Mouse (Mus musculus): ENCODE measurements around the gene Fam19a2.
A peak's percentile ranks its signal among the peaks of the same experiment; 100 is the strongest.

The Fam19a2 gene

DNA sequence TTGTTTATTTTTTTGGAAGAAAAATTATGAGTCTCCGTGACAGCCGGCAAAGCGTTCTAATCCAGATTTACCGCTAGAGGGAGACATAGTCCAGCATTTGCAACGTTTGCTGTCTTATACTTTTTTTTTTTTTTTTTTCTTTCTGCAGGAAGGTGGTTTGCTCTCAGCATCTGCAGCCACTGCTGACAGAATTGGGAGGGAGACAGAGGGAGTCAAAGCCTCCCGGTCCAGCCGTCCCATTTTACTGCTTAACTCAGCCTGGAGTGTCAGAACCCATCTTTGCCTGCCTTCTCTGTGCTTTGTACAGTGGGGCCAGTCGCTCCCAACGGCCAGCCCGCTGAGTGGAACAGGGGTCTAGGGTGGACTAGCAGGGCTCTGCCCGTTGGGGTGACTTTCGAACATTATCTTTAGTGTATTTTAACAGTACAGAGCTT lies at the start of gene Fam19a2:
Fam19a2 (plus strand) TSS at position 121 of the 434 bp plus-strand sequence.
- DNase-seq (ENCODE audit: low read depth, low spot score), result peak; percentile 87

- no peak for DNase-seq (ENCODE audit: low read depth, low spot score)
These were observed 41.0 kb upstream of the Fam19a2 start for GRCm38 (mm10) chr10:123222785-123223184.

- DNase-seq (ENCODE audit: low read depth, low spot score), result no peak
These were observed 34.4 kb upstream of the Fam19a2 start for GRCm38 (mm10) chr10:123229420-123229819.

DNA sequence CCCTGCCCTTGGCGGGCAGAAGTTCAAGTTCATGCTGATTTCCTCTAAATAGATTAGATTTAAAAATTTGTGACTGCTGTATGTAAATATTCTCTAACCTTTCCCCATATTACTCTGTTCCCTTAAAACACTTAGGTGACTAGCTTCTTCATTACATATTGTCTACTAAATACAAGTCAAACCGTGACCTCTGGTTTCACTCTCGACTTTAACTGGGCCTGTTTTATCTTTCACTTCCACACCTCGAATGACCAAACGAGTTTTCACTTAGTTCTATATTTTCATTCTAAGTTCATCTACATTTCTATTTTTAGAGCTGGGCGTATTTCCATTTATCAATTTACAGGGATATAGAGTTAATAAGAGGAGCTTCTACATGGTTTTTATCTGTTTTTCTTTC lies 15.7 kb upstream of the Fam19a2 start:
- no peak for DNase-seq (ENCODE audit: low read depth, low spot score)

DNA sequence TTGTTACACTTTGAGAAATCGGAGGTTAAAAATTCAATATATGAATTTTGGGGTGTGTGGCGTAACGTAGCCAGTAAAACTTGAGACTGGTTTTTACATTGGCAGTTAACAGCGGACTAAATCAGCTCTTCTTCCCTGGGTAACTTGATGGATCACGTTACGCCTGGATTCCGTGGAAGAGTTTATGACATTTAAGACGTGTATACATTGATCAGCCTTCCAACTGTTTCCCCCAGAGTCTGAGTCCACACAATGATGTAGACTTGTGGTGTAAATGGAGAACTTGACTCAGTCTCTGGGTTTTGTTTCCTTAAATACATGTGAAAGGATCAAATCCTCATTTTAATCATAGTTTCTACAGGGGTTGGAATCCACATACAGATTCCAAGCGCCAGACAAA lies 11.9 kb upstream of the Fam19a2 start:
- DNase-seq (ENCODE audit: low read depth, low spot score), result peak; percentile 24

- no peak for DNase-seq (ENCODE audit: low read depth, low spot score)
These were observed 9.5 kb upstream of the Fam19a2 start for GRCm38 (mm10) chr10:123254299-123254698.

DNA sequence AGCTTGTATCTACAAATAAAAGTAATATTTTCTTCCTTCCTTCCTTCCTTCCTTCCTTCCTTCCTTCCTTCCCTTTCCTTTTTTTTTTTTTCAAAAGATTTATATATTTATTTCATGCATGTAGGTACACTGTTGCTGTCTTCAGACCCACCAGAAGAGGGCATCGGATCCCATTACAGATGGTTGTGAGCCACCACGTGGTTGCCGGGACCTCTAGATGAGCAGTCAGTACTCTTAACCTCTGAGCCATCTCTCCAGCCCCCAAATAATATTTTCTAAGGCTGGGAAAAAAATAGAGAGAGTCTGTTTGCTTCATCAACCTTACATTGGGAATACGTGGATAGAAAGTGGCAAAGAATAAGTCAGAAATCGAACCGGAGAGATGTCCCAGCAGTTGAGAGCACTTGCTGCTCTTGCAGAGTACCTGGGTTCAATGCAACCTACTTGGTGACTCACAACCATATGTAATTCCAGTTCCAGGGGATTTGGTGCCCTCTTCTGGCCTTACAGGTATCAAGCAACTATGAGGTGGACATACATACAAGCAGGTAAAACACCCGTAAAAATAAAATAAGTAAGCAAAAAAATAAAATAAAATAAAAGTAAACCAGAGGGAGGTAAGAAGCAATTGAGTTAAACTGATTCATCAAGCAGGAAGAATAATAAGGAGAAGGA lies 8.0 kb upstream of the Fam19a2 start:
- DNase-seq (ENCODE audit: low read depth, low spot score), result no peak

GRCm38 (mm10) chr10:123264461-123265191 lies 830 bp downstream of the Fam19a2 start:
- peak; percentile 55 for DNase-seq (ENCODE audit: low read depth, low spot score)

DNA sequence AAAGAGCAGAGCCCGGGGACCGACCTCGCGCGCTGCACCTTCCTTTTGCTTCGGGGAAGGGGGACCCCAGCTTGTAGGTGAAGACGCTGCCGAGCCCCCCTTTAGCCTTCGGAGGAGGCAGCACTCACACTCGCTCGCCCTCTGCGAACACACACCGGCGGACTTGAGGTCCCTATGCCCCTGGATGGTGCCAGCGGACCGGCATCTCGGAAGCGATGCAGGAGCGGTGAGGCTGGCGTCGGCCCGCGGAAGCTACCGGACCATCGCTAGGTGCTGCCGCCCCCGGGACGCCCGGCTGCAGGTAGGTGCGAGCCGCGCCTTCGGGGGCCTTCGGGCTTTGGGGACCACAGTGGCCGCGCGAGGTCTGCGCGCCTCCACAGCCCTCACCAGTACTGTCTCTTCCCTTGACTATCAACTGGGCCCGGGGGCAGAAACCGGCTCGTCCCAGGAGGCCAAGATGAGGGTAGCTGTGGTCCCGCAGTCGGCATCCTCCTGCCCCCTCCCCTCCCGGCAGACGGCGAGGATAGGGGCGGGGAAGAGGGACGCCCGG lies 1.5 kb downstream of the Fam19a2 start:
- no peak for DNase-seq (ENCODE audit: low read depth, low spot score)

- DNase-seq (ENCODE audit: low read depth, low spot score), result no peak
These were observed 4.8 kb downstream of the Fam19a2 start for GRCm38 (mm10) chr10:123268568-123268967.

DNA sequence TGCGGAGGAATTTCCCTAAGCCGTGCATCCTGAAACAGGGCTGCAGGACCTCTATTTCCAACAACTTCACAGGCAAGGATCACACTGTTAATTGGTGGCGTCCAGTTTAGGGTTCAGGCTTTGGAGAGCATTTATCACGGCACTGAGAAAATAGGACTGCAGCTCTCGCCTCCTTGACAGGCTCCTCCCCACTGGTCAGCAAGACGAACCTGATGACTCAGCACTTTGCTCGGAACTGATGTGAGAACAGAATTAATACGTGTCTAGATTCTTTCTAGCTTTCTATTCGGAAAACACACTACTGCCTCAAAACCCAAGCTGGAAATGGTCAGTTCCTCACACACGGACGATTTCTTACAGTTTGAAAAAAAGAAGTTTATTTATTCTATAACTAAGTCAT lies 10.8 kb downstream of the Fam19a2 start:
- DNase-seq (ENCODE audit: low read depth, low spot score), result peak; percentile 34

GRCm38 (mm10) chr10:123307300-123307699 lies 43.5 kb downstream of the Fam19a2 start:
- DNase-seq (ENCODE audit: low read depth, low spot score), result no peak

DNA sequence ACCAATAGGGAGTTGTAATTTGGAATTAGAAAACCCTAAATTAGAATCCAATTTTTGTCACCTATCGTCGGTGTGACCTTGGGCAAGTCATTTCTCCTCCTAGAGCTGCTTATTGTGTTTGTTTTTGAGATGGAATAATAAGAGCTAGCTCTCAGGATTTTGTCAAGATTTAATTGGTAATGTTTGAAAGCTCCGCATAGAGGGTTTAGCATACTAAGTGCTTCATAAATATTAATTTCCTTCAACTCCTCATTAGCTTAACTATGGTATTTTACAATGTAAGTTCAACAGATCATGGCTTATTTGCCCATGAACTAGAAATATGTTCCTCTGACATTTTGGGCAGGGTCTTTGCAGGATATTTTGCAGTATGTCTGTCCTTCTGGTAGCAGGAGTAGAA lies 62.5 kb downstream of the Fam19a2 start:
- no peak for DNase-seq (ENCODE audit: low read depth, low spot score)

DNA sequence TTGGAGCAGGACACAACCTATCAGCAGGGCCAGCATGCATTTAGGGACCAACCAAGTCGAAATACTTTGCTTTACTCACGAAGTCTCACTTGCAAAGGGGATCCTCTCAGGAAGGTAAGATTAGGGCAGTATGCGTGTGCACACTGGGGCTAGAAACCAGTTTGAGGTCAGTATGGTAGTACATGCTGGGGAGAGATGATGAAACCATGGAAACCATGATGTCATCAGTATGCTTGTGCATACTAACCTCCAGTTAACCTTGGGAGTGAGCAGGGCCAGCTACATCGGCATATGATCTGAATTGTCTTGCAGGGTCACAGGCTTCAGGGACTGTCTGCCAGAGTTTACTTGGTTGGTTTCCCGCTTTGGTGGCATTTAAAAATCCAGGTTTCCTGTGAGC lies 77.5 kb downstream of the Fam19a2 start:
- no peak for DNase-seq (ENCODE audit: low read depth, low spot score)

DNA sequence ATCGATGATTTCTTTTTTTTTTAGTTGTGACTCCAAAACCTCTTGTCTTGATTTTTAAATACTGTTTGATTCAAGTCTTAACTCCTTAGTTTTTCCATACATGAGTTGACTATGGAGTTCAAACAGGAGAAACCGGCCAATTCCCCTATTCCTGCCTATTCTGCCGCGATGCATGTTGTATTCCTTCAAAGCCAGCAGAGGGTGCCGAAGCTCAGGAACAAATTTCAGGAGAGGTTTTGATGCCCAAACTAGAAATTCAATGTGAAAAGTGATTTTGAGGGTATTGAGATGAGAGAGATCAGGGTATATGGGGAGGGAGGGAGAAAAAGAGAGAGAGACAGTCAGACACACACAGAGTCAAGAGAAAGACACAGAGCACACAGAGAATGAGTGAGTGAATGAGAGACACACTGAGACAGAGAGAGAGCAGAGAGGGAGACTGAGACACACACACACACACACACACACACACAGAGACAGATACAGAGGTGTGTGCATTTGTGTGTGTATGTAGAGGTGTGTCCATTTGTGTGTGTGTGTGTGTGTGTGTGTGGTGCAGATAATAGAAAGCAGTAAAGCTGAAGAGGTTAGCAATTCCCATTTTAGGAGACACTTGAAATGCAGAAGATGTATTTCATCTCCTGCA lies 78.9 kb downstream of the Fam19a2 start:
- DNase-seq (ENCODE audit: low read depth, low spot score), result peak; percentile 41

- DNase-seq (ENCODE audit: low read depth, low spot score), result no peak
These were observed 82.5 kb downstream of the Fam19a2 start for GRCm38 (mm10) chr10:123346301-123346700.

- DNase-seq (ENCODE audit: low read depth, low spot score), result no peak
These were observed 89.9 kb downstream of the Fam19a2 start for GRCm38 (mm10) chr10:123353667-123354066.

GRCm38 (mm10) chr10:123357010-123357409 lies 93.2 kb downstream of the Fam19a2 start:
- DNase-seq (ENCODE audit: low read depth, low spot score), result no peak

DNA sequence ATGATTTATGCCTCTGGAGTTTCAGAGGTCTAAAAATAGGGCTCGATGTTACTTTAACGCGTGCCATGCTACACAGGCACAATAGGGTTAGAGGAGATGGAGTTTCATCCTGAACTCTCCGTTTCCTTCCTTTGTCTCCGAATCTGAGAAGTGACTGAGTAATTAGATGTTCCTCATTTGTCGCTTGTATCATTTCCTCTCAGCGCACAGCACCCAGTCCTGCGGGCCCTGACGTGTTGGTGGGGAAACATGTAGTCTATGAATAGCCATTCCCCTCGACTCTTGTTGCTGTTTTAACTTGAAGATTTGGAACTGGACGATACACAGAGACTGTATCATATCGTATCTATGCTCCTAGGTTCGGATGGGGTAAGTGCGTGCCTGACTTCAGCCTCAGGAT lies 96.7 kb downstream of the Fam19a2 start:
- peak; percentile 28 for DNase-seq (ENCODE audit: low read depth, low spot score)

DNA sequence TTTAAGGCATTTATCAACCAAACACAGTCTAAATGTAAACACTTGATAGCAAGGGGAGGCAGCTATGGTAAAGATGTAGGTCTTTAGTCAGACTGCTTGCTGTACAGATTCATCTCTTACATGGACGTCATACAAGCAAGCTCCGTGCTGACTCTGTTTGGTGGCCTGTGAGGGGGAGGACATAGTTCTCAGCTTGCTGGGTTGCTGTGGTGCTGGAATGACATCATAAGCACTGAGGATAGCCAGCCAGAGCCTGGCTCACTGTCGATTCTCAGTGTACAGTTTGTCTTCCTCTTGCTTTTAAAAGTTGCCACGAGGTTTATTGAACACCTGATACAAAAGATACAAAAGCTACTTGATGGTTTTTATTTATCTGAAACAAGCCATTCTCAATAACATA lies 100.8 kb downstream of the Fam19a2 start:
- DNase-seq (ENCODE audit: low read depth, low spot score), result no peak

DNA sequence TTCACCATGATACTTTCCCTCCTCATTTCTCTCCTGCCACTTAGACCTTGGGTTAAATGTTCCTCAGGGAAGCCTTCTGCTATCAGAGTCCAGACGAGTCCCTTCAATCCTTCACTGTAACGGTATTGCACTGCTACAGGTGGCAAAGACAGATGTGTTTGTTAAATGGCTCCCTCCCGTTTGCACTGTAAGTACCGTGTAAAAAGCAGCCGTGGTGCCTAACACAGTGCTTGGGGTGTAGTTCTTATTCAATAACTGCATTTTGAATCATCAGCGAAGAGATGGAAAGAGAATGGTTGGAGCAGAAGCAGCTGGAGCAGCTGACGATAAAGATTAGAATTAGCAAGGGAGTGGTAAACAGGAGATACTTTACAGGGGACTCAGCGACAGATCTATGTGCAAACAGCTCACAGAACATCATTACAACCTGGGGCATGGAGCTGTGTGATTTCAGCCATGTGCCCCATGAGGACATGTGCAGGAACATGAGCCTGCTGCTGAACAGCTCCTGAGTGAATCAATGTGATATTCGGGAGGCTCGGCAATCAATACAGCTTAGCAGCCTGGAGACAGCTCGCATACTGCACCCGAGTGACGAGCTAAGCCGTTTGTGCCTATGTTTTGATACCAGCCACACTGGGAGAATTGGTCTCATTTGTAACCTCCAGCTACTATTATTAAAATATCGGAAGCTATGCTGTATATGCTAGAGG lies 103.5 kb downstream of the Fam19a2 start:
- no peak for DNase-seq (ENCODE audit: low read depth, low spot score)

DNA sequence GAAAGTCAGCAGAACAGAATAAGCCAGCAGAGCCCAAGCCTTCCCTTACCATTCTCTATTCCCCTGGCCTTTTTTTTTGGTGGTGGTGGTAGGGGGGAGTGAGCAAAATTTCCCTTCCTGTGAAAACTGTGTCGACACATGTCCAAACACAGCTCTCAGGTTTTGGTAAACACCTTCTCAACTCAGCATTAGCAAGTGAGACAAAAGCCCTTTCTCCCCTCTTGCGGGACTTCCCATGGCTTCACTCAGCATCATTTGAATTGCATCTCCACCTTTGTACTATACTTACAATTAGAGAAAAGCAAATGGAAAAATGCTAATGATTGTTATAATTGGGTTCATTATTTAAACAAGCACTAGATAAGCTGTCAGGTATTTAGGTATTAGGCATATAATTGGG lies 119.5 kb downstream of the Fam19a2 start:
- DNase-seq (ENCODE audit: low read depth, low spot score), result no peak

All from mesoderm, embryonic 11.5 days (tissue).